Mouse (Mus musculus): Measurements from ENCODE around the gene Gm960.
A peak's percentile ranks its signal among the peaks of the same experiment; 100 is the strongest.

Gm960 gene

GRCm38 (mm10) chr19:4623419-4623818 is 75.0 kb downstream of the Gm960 start:
- DNase-seq (ENCODE audit: low read depth) = no peak

- DNase-seq (ENCODE audit: low read depth) = no peak
Observed at GRCm38 (mm10) chr19:4622780-4623179, 75.7 kb downstream of the Gm960 start.

- no peak for DNase-seq (ENCODE audit: low read depth)
Observed at GRCm38 (mm10) chr19:4620721-4621120, 77.7 kb downstream of the Gm960 start.

GRCm38 (mm10) chr19:4619461-4619860 is 79.0 kb downstream of the Gm960 start:
- DNase-seq (ENCODE audit: low read depth) = no peak

- no peak for DNase-seq (ENCODE audit: low read depth)
Observed at GRCm38 (mm10) chr19:4618183-4618582, 80.3 kb downstream of the Gm960 start.

GRCm38 (mm10) chr19:4616546-4616945 is 81.9 kb downstream of the Gm960 start:
- DNase-seq (ENCODE audit: low read depth) = no peak

GRCm38 (mm10) chr19:4615151-4616093 is 83.0 kb downstream of the Gm960 start, which contains the start of gene Lrfn4:
TSS of gene Lrfn4 (minus strand) at chr19:4615667.
- DNase-seq (ENCODE audit: low read depth) = no peak

- DNase-seq (ENCODE audit: low read depth) = no peak
Observed at GRCm38 (mm10) chr19:4614305-4615150, 83.9 kb downstream of the Gm960 start.

- no peak for DNase-seq (ENCODE audit: low read depth)
Observed at GRCm38 (mm10) chr19:4613464-4614304, 84.8 kb downstream of the Gm960 start.

- DNase-seq (ENCODE audit: low read depth) = no peak
Observed at GRCm38 (mm10) chr19:4612181-4612961, 86.1 kb downstream of the Gm960 start.

- DNase-seq (ENCODE audit: low read depth) = no peak
Observed at GRCm38 (mm10) chr19:4610109-4610508, 88.4 kb downstream of the Gm960 start.

GRCm38 (mm10) chr19:4608511-4608910 is 90.0 kb downstream of the Gm960 start:
- DNase-seq (ENCODE audit: low read depth) = no peak

GRCm38 (mm10) chr19:4607406-4607805 is 91.1 kb downstream of the Gm960 start:
- no peak for DNase-seq (ENCODE audit: low read depth)

GRCm38 (mm10) chr19:4605654-4606053 is 92.8 kb downstream of the Gm960 start:
- DNase-seq (ENCODE audit: low read depth) = no peak

- DNase-seq (ENCODE audit: low read depth) = no peak
Observed at GRCm38 (mm10) chr19:4603801-4604723, 94.4 kb downstream of the Gm960 start.

- no peak for DNase-seq (ENCODE audit: low read depth)
Observed at GRCm38 (mm10) chr19:4602459-4602858, 96.0 kb downstream of the Gm960 start.

- DNase-seq (ENCODE audit: low read depth) = no peak
Observed at GRCm38 (mm10) chr19:4596071-4596470, 102.4 kb downstream of the Gm960 start.

- no peak for DNase-seq (ENCODE audit: low read depth)
Observed at GRCm38 (mm10) chr19:4593792-4594522, 104.5 kb downstream of the Gm960 start.

- DNase-seq (ENCODE audit: low read depth) = peak; percentile 9
Observed at GRCm38 (mm10) chr19:4590025-4590424, 108.4 kb downstream of the Gm960 start.
